Mouse (Mus musculus): ENCODE results near the gene Sgca. TPM values are rescaled to one million over a fixed set of nuclear protein-coding genes. Genes with fewer than 3 reads are reported as not detected.
A peak's percentile ranks its signal among the peaks of the same experiment; 100 is the strongest.
"Not testable (repeated sequence)": the region's sequence is repeated elsewhere in the genome, so short reads cannot be mapped to it uniquely, and the experiment has no call there.

Sgca gene
- polyA plus RNA-seq (2015; fragmentation: Nextera tagmentation; extraction: Ambion mirVana), result 22.1 and 24.7 TPM in 2 replicates

DNA sequence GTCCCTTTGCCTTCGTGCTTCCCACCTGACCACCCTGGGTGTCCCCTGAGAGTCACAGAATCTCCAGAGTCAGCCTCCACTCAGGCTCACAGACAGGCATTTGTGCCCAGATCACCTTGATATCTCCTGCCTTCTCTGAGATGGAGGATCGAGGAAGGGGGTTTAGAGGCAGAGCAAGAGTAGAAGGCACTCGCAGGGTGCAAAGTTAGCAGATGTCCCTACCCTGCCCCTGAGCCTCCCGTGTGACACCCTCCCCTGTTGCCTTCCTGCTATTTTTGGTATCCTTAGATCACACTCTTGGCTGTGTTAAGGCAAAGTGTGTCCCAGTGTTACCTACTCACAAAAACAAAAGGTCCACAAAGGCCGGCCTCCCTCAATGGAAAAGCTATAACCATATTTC, at the start of gene Sgca:
Sgca (minus strand) TSS at position 129 of the 400 bp plus-strand sequence.
- peaks cover 69% of the 10 kb centered on the region for H3K4me1 ChIP-seq (replicated peaks)
- 39% methylated on average over 5 of the region's 5 CpGs for WGBS
- H3K9ac ChIP-seq, result 0 out of 2 replicates have a peak within 1 kb of the TSS, but pooled peaks have one; percentile 20
- no peaks in the 10 kb centered on the region for H3K36me3 ChIP-seq
- H3K4me3 ChIP-seq, result no peak within 1 kb of the TSS
- H3K4me2 ChIP-seq, result no peak within 1 kb of the TSS
- H3K27ac ChIP-seq, result peak within 1 kb of the TSS; percentile 67
- no peaks in the 10 kb centered on the region for H3K27me3 ChIP-seq
- no peak for ATAC-seq (replicated peaks; ENCODE audit: insufficient number of reproducible peaks, insufficient read depth, low FRiP score, low read depth)
- H3K9me3 ChIP-seq (replicated peaks), result no peaks in the 10 kb centered on the region

DNA sequence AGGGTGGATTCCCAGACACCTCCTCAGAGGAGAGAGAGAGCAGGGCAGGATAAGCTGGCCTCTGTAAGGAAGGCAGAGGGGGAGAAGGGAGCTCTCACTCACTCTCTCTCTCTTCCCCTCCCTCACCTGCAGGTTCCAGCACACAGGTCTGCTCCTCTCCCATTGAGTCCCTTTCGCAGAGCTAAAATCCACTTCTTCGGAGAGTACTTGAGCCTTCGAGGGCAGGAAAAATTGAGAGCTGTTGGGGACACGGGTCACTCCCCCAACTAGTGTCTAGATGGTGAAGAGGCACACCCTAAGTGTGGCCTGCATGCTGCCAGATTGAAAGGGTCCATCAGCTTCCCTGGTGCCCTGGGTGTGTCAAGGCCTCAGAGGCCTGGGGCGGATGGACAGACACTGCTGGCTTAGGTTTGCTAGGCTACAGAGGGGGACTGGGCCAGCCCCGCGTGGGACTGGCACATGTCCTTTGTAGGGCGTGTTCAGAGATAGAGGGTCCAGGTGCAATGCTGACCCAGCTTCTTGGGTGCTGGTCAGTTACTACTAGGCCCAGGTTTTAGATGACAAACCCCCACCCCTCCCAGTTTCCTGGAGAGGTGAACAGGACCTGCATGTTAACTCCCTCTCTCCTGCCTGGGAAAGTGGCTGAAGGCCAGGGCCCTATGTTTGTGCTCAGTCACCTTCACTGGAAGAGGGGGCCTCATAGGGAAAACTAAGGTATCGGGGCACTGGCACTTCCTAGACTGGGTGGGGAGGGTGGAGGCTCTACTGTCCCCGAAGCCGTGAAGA, 49.3 kb upstream of the Sgca start:
- 0 out of 2 replicates have a peak, but pooled peaks cover 5% of the 10 kb centered on the region for H3K4me1 ChIP-seq (replicated peaks)
- H3K27me3 ChIP-seq, result no peaks in the 10 kb centered on the region
- WGBS, result 82% methylated on average over 11 of the region's 11 CpGs
- peak overlapping the region; percentile 31; the same call in 1 of the 2 replicates for H3K27ac ChIP-seq
- no peak overlapping the region for H3K4me3 ChIP-seq
- H3K4me2 ChIP-seq, result no peak overlapping the region
- H3K36me3 ChIP-seq, result peaks cover 43% of the 10 kb centered on the region; the same call in 1 of the 2 replicates
- no peak for ATAC-seq (replicated peaks; ENCODE audit: insufficient number of reproducible peaks, insufficient read depth, low FRiP score, low read depth)
- 0 out of 2 replicates have a peak overlapping the region, but pooled peaks have one; percentile 11 for H3K9ac ChIP-seq
- no peaks in the 10 kb centered on the region for H3K9me3 ChIP-seq (replicated peaks)

DNA sequence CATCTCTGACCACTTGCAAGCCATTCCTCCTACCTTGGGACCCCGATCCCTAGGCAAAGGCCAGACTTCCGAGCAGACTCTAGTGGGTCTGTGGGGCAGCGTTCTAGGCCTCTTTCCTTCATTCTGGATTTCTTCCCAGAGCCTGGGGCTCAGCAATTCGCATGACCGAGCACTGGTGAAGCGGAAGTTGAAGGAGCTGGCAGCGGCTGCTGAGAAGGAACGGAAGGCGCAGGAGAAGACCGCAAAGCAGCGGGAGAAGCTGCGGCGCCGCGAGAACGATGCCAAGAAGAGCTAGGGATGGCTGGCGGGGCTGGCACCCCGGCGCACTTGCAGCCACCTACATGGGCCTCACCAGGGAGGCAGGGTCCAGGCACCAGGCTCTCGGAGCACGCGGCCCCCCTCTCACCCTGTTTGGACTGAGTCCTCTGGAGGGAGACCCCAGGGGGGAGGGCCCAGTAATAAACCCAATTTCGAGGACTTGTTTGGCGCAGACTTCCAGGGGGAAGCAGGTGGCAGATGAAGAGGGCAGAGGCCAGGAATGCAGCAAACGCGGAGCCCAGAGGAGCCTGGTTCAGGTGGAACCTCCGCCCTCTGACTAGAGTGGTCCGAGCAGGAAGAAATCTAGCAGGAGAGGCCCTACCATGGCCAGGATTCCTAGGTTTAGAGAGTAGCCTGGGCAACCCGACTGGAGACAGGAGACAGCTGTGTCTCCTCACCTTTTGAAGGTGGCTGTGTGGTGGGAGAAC, 48.5 kb upstream of the Sgca start:
- H3K36me3 ChIP-seq, result peaks cover 39% of the 10 kb centered on the region; the same call in 1 of the 2 replicates
- peaks cover 6% of the 10 kb centered on the region for H3K27me3 ChIP-seq
- no peak for ATAC-seq (replicated peaks; ENCODE audit: insufficient number of reproducible peaks, insufficient read depth, low FRiP score, low read depth)

DNA sequence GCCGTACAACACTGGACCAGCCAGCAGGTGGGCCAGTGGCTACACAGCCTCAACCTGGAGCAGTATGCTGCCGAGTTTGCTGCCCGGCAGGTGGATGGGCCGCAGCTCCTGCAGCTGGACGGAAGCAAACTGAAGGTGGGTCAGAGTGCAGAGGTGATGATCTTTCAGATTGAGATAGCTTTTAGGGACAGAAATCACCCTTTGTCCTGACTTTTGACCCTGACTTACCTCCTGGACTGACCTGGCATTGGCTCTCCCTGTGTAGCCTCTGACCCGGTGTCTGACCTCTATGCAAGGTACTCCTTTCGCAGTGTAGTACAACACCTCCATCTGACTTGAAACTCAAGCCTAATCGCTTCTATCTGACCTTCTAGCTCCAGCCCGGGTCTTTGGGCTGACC, 47.4 kb upstream of the Sgca start:
- Histone ChIP-seq H3K4me2 (no peak overlapping the region), H3K9me3 (replicated peaks) (no peaks in the 10 kb centered on the region), H3K4me3 (no peak overlapping the region), H3K4me1 (replicated peaks) (0 out of 2 replicates have a peak, but pooled peaks cover 5% of the 10 kb centered on the region), H3K27ac (no peak overlapping the region), H3K27me3 (peaks cover 13% of the 10 kb centered on the region), H3K36me3 (peaks cover 36% of the 10 kb centered on the region; the same call in 1 of the 2 replicates), H3K9ac (no peak overlapping the region)
- no peak for ATAC-seq (replicated peaks; ENCODE audit: insufficient number of reproducible peaks, insufficient read depth, low FRiP score, low read depth)
- WGBS, result 92% methylated on average over 9 of the region's 9 CpGs

More for the DNA sequence above, 48.5 kb upstream of the Sgca start:
- Histone ChIP-seq H3K4me2 (no peak overlapping the region), H3K4me3 (no peak overlapping the region), H3K9me3 (replicated peaks) (no peaks in the 10 kb centered on the region), H3K4me1 (replicated peaks) (0 out of 2 replicates have a peak, but pooled peaks cover 5% of the 10 kb centered on the region), H3K27ac (peak overlapping the region; percentile 31; the same call in 1 of the 2 replicates), H3K9ac (no peak overlapping the region)
- WGBS, result 65% methylated on average over 29 of the region's 29 CpGs

DNA sequence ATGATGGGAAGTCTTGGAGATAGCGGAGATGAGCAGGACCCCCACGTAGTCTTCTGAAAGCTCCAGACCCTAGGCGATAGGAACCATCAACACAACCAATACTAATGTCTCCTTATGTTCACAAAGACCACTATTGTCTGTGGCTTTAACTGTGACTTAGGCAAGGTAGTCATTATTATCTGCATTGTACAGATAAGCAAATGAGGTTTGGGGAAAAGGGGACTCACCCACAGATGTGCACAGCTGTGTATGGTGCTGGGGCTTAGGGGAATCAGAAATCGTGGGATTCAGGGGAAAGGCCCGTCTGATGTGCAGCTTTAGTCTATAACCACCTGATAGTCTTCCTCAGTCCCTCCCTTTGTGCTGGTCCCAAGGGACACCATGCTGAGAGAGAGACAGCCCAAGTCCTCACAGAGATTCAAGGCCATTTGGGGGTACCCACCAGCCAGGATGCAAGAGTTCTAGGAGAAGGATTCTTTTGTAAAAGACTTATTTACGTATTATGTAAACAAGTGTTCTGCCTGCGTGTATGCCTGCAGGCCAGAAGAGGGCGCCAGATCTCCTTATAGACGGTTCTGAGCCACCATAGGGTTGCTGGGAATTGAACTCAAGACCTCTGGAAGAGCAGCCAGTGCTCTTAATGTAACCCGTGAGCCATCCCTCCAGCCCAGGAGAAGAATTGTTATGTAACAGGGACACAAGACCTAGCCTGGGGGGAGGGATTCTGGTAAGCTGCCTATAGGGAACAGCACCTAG, 46.3 kb upstream of the Sgca start:
- H3K9ac ChIP-seq, result no peak overlapping the region
- H3K36me3 ChIP-seq, result peaks cover 27% of the 10 kb centered on the region; the same call in 1 of the 2 replicates
- 0 out of 2 replicates have a peak, but pooled peaks cover 5% of the 10 kb centered on the region for H3K4me1 ChIP-seq (replicated peaks)
- WGBS, result 78% methylated on average over 10 of the region's 10 CpGs
- H3K4me3 ChIP-seq, result no peak overlapping the region
- no peak overlapping the region for H3K27ac ChIP-seq
- no peak overlapping the region for H3K4me2 ChIP-seq
- H3K9me3 ChIP-seq (replicated peaks), result no peaks in the 10 kb centered on the region
- no peak for ATAC-seq (replicated peaks; ENCODE audit: insufficient number of reproducible peaks, insufficient read depth, low FRiP score, low read depth)
- H3K27me3 ChIP-seq, result peaks cover 13% of the 10 kb centered on the region

DNA sequence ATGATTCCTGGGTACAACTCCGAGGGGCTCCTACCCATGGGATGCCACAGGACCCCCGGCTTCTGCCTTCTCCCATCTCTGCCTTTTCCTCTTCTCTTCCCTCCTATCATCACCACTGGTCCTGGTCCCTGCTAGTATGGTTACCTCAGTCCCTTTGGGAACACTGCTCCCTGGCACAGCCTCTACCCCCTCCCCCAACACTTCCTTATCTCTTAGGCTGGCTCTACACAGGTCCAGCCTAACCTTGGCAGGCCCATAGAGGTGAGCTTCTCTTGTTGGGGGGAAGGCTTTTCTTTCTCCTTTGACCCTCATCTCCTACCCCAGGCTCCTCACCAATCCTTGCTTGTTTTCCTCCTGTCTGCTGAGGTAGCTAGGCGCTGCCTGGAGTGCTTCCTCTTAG, 39.4 kb upstream of the Sgca start:
- Histone ChIP-seq H3K4me2 (no peak overlapping the region), H3K9ac (no peak overlapping the region), H3K4me1 (replicated peaks) (peaks cover 29% of the 10 kb centered on the region), H3K4me3 (no peak overlapping the region), H3K27ac (no peak overlapping the region), H3K9me3 (replicated peaks) (no peaks in the 10 kb centered on the region), H3K36me3 (no peaks in the 10 kb centered on the region), H3K27me3 (peaks cover 13% of the 10 kb centered on the region)
- 62% methylated on average over 3 of the region's 3 CpGs for WGBS
- no peak; the same call in 1 of the 2 replicates for ATAC-seq (replicated peaks; ENCODE audit: insufficient number of reproducible peaks, insufficient read depth, low FRiP score, low read depth)

DNA sequence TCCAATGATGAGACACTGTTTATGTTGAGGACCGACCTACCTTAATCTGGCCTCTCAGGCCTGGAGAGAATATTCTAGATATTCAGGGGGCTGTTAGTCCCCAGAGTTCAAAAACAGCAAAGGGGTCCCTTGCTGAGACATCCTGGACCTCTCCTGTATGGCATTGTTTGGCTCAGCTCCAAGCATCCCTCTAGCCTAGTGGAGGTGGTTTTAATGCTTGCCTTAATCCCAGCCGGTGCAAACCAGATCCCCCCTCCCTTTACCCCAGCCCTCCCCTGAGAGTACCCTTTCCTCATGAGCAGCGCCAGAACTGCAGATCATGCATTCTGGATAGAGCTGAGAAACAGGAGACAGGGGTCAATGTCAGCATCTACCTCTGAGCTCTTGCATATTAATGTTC, 36.4 kb upstream of the Sgca start:
- Histone ChIP-seq H3K9me3 (replicated peaks) (no peaks in the 10 kb centered on the region), H3K9ac (no peak overlapping the region), H3K4me2 (no peak overlapping the region), H3K27me3 (no peaks in the 10 kb centered on the region), H3K4me3 (no peak overlapping the region), H3K27ac (no peak overlapping the region), H3K4me1 (replicated peaks) (peaks cover 44% of the 10 kb centered on the region), H3K36me3 (no peaks in the 10 kb centered on the region)
- WGBS, result 28% methylated on average over 3 of the region's 3 CpGs
- ATAC-seq (replicated peaks; ENCODE audit: insufficient number of reproducible peaks, insufficient read depth, low FRiP score, low read depth), result no peak

DNA sequence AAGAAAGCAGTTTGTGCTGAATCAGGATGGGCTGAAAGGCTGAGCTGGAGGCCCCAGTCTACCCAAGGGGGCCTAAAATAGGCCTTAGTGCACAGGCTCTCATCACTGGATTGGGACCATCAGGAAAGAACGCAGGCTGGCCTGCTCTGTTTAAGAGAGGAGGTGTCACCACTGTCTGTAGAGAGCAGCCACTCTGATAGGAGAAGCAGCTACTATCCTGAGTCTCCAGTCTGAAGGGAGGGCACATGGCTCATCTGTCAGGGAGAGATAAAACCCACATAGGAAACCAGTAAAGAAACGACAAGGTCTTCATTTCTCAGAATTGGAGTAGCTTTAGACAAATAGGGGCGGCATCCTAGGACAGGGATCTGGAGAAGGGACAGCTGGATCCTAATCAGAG, 35.9 kb upstream of the Sgca start:
- ATAC-seq (replicated peaks; ENCODE audit: insufficient number of reproducible peaks, insufficient read depth, low FRiP score, low read depth), result no peak
- H3K9ac ChIP-seq, result no peak overlapping the region
- H3K4me3 ChIP-seq, result peak overlapping the region; percentile 30; the same call in 1 of the 2 replicates
- H3K27me3 ChIP-seq, result no peaks in the 10 kb centered on the region
- H3K4me2 ChIP-seq, result peak overlapping the region; percentile 91; the same call in 1 of the 2 replicates
- peaks cover 45% of the 10 kb centered on the region for H3K4me1 ChIP-seq (replicated peaks)
- no peaks in the 10 kb centered on the region for H3K9me3 ChIP-seq (replicated peaks)
- 34% methylated on average over 3 of the region's 3 CpGs for WGBS
- peak overlapping the region; percentile 39 for H3K27ac ChIP-seq
- H3K36me3 ChIP-seq, result no peaks in the 10 kb centered on the region

DNA sequence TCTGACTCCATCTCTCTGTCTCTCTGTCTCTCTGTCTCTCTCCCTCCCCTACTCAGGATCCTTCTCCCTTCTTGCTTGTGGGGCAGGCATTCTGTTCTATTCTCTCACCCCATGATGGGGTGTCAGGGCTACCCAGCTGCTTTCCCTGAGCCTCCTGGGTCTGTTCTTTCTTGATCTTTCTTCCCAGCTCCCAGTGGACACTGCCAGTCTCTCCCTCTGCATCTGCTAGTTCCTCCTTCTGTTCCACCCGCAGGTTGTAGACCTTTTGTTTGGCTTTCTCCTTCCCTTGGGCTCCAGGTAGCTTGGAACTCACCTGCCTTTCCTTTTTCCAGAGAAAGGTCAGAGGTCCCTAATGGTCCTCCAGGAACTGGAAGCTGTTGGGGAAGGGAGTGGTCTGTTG, 35.3 kb upstream of the Sgca start:
- 0 out of 2 replicates have a peak overlapping the region, but pooled peaks have one; percentile 6 for H3K9ac ChIP-seq
- H3K27ac ChIP-seq, result peak overlapping the region; percentile 39
- H3K27me3 ChIP-seq, result no peaks in the 10 kb centered on the region
- H3K4me3 ChIP-seq, result peak overlapping the region; percentile 30
- WGBS, result 27% methylated on average over 1 of the region's 1 CpGs
- H3K4me1 ChIP-seq (replicated peaks), result peaks cover 51% of the 10 kb centered on the region
- no peaks in the 10 kb centered on the region for H3K36me3 ChIP-seq
- no peak for ATAC-seq (replicated peaks; ENCODE audit: insufficient number of reproducible peaks, insufficient read depth, low FRiP score, low read depth)
- H3K9me3 ChIP-seq (replicated peaks), result no peaks in the 10 kb centered on the region
- peak overlapping the region; percentile 91; the same call in 1 of the 2 replicates for H3K4me2 ChIP-seq

DNA sequence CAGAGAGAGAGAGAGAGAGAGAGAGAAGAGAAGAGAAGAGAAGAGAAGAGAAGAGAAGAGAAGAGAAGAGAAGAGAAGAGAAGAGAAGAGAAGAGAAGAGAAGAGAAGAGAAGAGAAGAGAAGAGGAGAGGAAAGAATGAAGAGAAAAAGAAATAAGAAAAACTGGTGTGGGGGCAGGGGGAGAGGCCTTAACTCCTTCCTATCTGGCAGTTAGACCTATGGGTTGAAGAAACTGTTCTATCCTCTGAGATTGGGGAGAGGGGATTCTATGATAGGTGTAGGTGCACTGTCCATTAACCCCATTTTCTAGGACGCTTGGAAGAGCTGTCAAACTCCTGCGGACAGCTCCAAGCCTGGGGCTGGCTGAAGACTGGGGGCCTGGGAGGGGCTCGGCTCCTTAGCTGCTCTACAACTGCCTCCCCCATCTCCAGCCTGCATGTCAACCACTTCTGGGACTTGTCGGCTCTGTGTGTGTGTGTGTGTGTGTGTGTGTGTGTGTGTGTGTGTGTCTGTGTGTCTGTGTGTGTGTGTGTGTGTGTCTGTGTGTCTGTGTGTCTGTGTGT, 34.8 kb upstream of the Sgca start:
- peak overlapping the region; percentile 91 for H3K4me2 ChIP-seq
- H3K4me3 ChIP-seq, result peak overlapping the region; percentile 67
- WGBS, result 14% methylated on average over 4 of the region's 4 CpGs
- not testable (repeated sequence) for H3K36me3 ChIP-seq; H3K9ac ChIP-seq; H3K27ac ChIP-seq; H3K27me3 ChIP-seq; H3K9me3 ChIP-seq (replicated peaks); ATAC-seq (replicated peaks; ENCODE audit: insufficient number of reproducible peaks, insufficient read depth, low FRiP score, low read depth)
- H3K4me1 ChIP-seq (replicated peaks), result peaks cover 55% of the 10 kb centered on the region
